Mouse (Mus musculus) kidney, adult 8-10 months (tissue): ENCODE results near the gene Msx3.

Experiments
- DNase-seq, 2 experiments: peaks; one replicate each; pipeline ENCODE4 v3.0.0; 2022

The Msx3 gene

GRCm38 (mm10) chr7:140048361-140049114, at the start of gene Msx3:
TSS of gene Msx3 (minus strand) at chr7:140049089.
- no peak for DNase-seq

GRCm38 (mm10) chr7:140098466-140098865, 49.6 kb upstream of the Msx3 start:
- no peak for DNase-seq

GRCm38 (mm10) chr7:140096055-140096454, 47.2 kb upstream of the Msx3 start:
- DNase-seq = no peak

- DNase-seq = peak; percentile 87 to 90
Observed at GRCm38 (mm10) chr7:140095556-140095955, 46.7 kb upstream of the Msx3 start.

GRCm38 (mm10) chr7:140094954-140095353, 46.1 kb upstream of the Msx3 start:
- DNase-seq = no peak

GRCm38 (mm10) chr7:140092924-140093528, 44.1 kb upstream of the Msx3 start, which contains the start of gene Prap1:
TSS of gene Prap1 (plus strand) at chr7:140093395.
- DNase-seq = no peak

- DNase-seq = no peak
Observed at GRCm38 (mm10) chr7:140090601-140091000, 41.7 kb upstream of the Msx3 start.

- no peak for DNase-seq
Observed at GRCm38 (mm10) chr7:140082242-140082678, 33.4 kb upstream of the Msx3 start, which contains the start of gene Caly. TSS of gene Caly (minus strand) at chr7:140082548.

GRCm38 (mm10) chr7:140081408-140082241, 32.7 kb upstream of the Msx3 start:
- no peak for DNase-seq

- DNase-seq = peak; percentile 56 to 59
Observed at GRCm38 (mm10) chr7:140080503-140081156, 31.7 kb upstream of the Msx3 start.

- peak; percentile 56 to 67 for DNase-seq
Observed at GRCm38 (mm10) chr7:140078711-140079110, 29.8 kb upstream of the Msx3 start.

- DNase-seq = no peak
Observed at GRCm38 (mm10) chr7:140077698-140078097, 28.8 kb upstream of the Msx3 start.

- no peak for DNase-seq
Observed at GRCm38 (mm10) chr7:140070042-140070711, 21.3 kb upstream of the Msx3 start.

- DNase-seq = no peak
Observed at GRCm38 (mm10) chr7:140067397-140067796, 18.5 kb upstream of the Msx3 start.

- DNase-seq = peak; percentile 35 to 73
Observed at GRCm38 (mm10) chr7:140063092-140063491, 14.2 kb upstream of the Msx3 start.

GRCm38 (mm10) chr7:140062307-140062706, 13.4 kb upstream of the Msx3 start:
- peak in 1 of 2 experiments; percentile 31 for DNase-seq

- DNase-seq = no peak
Observed at GRCm38 (mm10) chr7:140061832-140062130, 12.9 kb upstream of the Msx3 start.

- no peak for DNase-seq
Observed at GRCm38 (mm10) chr7:140060936-140061831, 12.3 kb upstream of the Msx3 start.

GRCm38 (mm10) chr7:140059601-140060000, 10.7 kb upstream of the Msx3 start:
- DNase-seq = no peak

- no peak for DNase-seq
Observed at GRCm38 (mm10) chr7:140058528-140058927, 9.6 kb upstream of the Msx3 start.
